18 mouse cellular contexts compared by ENCODE assay signal in the genomic region with DNA sequence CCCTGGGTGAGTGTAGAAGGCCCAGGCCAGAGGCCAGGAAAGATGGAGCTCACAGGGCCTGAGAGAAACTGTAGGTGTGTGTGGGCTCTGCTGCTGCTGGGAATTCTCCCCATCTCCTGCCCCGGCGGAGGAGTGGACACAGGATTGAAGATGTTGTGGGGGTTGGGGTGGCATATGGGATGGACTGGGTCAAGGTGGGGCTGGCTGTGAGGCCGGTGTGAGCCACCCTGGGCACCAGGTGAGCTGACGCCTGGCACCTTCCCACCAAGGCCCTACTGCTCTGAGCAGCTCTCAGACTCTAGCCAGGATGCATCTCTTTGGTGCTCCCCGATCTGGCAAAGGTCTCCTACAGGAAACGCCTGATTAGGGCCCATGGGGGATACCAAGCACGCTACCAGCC.
"Had no signal": no experiment of that assay in that cellular context is flagged by ENCODE, and none has a peak within 500 bp of the region (broad histone marks: within the 10 kb centered on the region; RNA-seq: fewer than 3 reads in every experiment).

No protein-coding gene starts in this region.

- H3K4me3 ChIP-seq: midbrain, embryonic 10.5 days; midbrain, embryonic 12.5 days; myocyte; neural tube, embryonic 13.5 days; neural tube, embryonic 15.5 days had no signal

- DNase-seq: lung, adult 18-20 months; lung, embryonic 14.5 days; lung, postnatal 10 days; lung, postnatal 4 days; midbrain, embryonic 14.5 days; retina, postnatal 1 day; right cerebral cortex, adult 18-20 months; right cerebral cortex, postnatal 25 days; right cerebral cortex, postnatal 4 days; spleen, adult 18-20 months; thymus, adult 18-20 months; thymus, postnatal 14 days; thymus, postnatal 36 days had no signal

- H3K27ac ChIP-seq: midbrain, embryonic 12.5 days; neural tube, embryonic 13.5 days; neural tube, embryonic 15.5 days had no signal

- H3K4me1 ChIP-seq: neural tube, embryonic 13.5 days; neural tube, embryonic 15.5 days had no signal

- H3K36me3 ChIP-seq: midbrain, embryonic 10.5 days; midbrain, embryonic 12.5 days; neural tube, embryonic 13.5 days had no signal

- H3K9me3 ChIP-seq: midbrain, embryonic 10.5 days; midbrain, embryonic 12.5 days; neural tube, embryonic 13.5 days; neural tube, embryonic 15.5 days had no signal

- H3K9ac ChIP-seq: lung, embryonic 14.5 days; midbrain, embryonic 12.5 days; neural tube, embryonic 13.5 days; neural tube, embryonic 15.5 days had no signal

- H3K27me3 ChIP-seq: midbrain, embryonic 12.5 days; neural tube, embryonic 13.5 days; neural tube, embryonic 15.5 days had no signal
